Mouse (Mus musculus) urinary bladder, postnatal 25 days (tissue): ENCODE data around the gene Anks6.

ENCODE experiments used
- DNase-seq: peaks from one replicate; pipeline ENCODE4 v3.0.0; 2022; ENCODE audit warnings: low spot score

Anks6 gene

GRCm38 (mm10) chr4:46990281-46991015 is 66.8 kb downstream of the Anks6 start:
- no peak for DNase-seq

- no peak for DNase-seq
These were observed 67.4 kb downstream of the Anks6 start for GRCm38 (mm10) chr4:46989842-46990241.

GRCm38 (mm10) chr4:46988824-46989223 is 68.4 kb downstream of the Anks6 start:
- no peak for DNase-seq

- no peak for DNase-seq
These were observed 69.0 kb downstream of the Anks6 start for GRCm38 (mm10) chr4:46988257-46988656.

GRCm38 (mm10) chr4:46987809-46988208 is 69.4 kb downstream of the Anks6 start:
- no peak for DNase-seq

- DNase-seq = no peak
These were observed 71.2 kb downstream of the Anks6 start for GRCm38 (mm10) chr4:46986054-46986453.

GRCm38 (mm10) chr4:46982912-46983311 is 74.3 kb downstream of the Anks6 start:
- no peak for DNase-seq

GRCm38 (mm10) chr4:46982094-46982493 is 75.1 kb downstream of the Anks6 start:
- no peak for DNase-seq

- DNase-seq = no peak
These were observed 78.9 kb downstream of the Anks6 start for GRCm38 (mm10) chr4:46978371-46978770.

GRCm38 (mm10) chr4:46977161-46977560 is 80.1 kb downstream of the Anks6 start:
- no peak for DNase-seq

- no peak for DNase-seq
These were observed 80.6 kb downstream of the Anks6 start for GRCm38 (mm10) chr4:46976671-46977071.

GRCm38 (mm10) chr4:46973322-46973721 is 83.9 kb downstream of the Anks6 start:
- no peak for DNase-seq

GRCm38 (mm10) chr4:46967981-46968380 is 89.2 kb downstream of the Anks6 start:
- no peak for DNase-seq

GRCm38 (mm10) chr4:46966551-46966950 is 90.7 kb downstream of the Anks6 start:
- no peak for DNase-seq
